Mouse (Mus musculus) CH12.LX (cell line): ENCODE results near the gene Traf5. TPM values are rescaled to one million over a fixed set of nuclear protein-coding genes. Genes with fewer than 3 reads are reported as not detected.

Source experiments
- DNase-seq: peaks from one replicate; pipeline ENCODE4 v3.0.0-alpha.2; 2013; ENCODE audit errors: extremely low read depth
- H3K27ac ChIP-seq: 2 replicates; pipeline ENCODE4 v1.5.1; 2012; ENCODE audit warnings: low read depth, mild to moderate bottlenecking, control low read depth, moderate library complexity; ENCODE audit not compliant: insufficient read depth
- H3K27me3 ChIP-seq: replicated peaks from 2 replicates; pipeline ENCODE3; 2012; ENCODE audit warnings: inconsistent platforms
- H3K36me3 ChIP-seq, 2 experiments: replicated peaks in 1 of 2; 2 replicates each; pipeline versions ENCODE3 to v1.6.1; 2012; ENCODE audit warnings: inconsistent platforms in 1 of 2, low read length in 1 of 2, mild to moderate bottlenecking in 1 of 2, mixed read lengths in 1 of 2, moderate library complexity in 1 of 2; ENCODE audit not compliant: control insufficient read depth in 1 of 2, insufficient read depth in 1 of 2
- H3K4me1 ChIP-seq, 2 experiments: 2 replicates each; pipeline ENCODE4 v1.6.1; 2012; ENCODE audit warnings: inconsistent platforms in 1 of 2, moderate library complexity in 1 of 2; ENCODE audit not compliant: insufficient read depth in 2 of 2, control insufficient read depth in 1 of 2
- H3K4me2 ChIP-seq: 2 replicates; pipeline ENCODE4 v1.6.1; 2012; ENCODE audit warnings: low read depth, mild to moderate bottlenecking, control low read depth; ENCODE audit not compliant: poor library complexity, insufficient read depth, severe bottlenecking
- H3K4me3 ChIP-seq, 3 experiments: fragments of 150-350 bp in 1 of 3; sonication (generic) in 1 of 3; replicated peaks in 1 of 3; 2 replicates each; pipeline versions ENCODE3 to v1.5.1; 2011 to 2012; ENCODE audit warnings: low read depth in 2 of 3, low read length in 2 of 3, mild to moderate bottlenecking in 2 of 3, moderate library complexity in 2 of 3, control low read depth in 1 of 3, improper control_type of control experiment in 1 of 3, inconsistent platforms in 1 of 3, mixed read lengths in 1 of 3; ENCODE audit not compliant: poor library complexity in 1 of 3
- H3K79me2 ChIP-seq: replicated peaks from 2 replicates; pipeline ENCODE4 v1.6.1; 2012; ENCODE audit warnings: mild to moderate bottlenecking, moderate library complexity; ENCODE audit not compliant: control insufficient read depth, poor library complexity, insufficient read depth, severe bottlenecking; ENCODE audit errors: extremely low read depth
- H3K9ac ChIP-seq: 2 replicates; pipeline ENCODE4 v1.6.1; 2012; ENCODE audit warnings: low read depth, mild to moderate bottlenecking, control low read depth, moderate library complexity; ENCODE audit not compliant: insufficient read depth
- H3K9me3 ChIP-seq: replicated peaks from 2 replicates; pipeline ENCODE3; 2012; ENCODE audit warnings: low read length, inconsistent platforms, mixed read lengths
- BHLHE40 ChIP-seq: IDR thresholded peaks from 2 replicates; pipeline ENCODE4 v1.6.1; 2011; ENCODE audit warnings: mild to moderate bottlenecking, low read depth, low read length, improper control_type of control experiment
- CHD1 ChIP-seq: IDR thresholded peaks from 2 replicates; pipeline ENCODE4 v1.6.1; 2012; ENCODE audit warnings: low read depth, low read length, improper control_type of control experiment, inconsistent platforms
- E2F4 ChIP-seq: IDR thresholded peaks from 2 replicates; pipeline ENCODE4 v1.6.1; 2011; ENCODE audit warnings: low read depth, low read length, improper control_type of control experiment; ENCODE audit not compliant: insufficient replicate concordance
- ELF1 ChIP-seq: IDR thresholded peaks from 2 replicates; pipeline ENCODE4 v1.6.1; 2014; ENCODE audit warnings: low read depth, mild to moderate bottlenecking, inconsistent platforms, low read length, improper control_type of control experiment
- EP300 ChIP-seq: IDR thresholded peaks from 2 replicates; pipeline ENCODE4 v1.6.1; 2011; ENCODE audit warnings: low read length, improper control_type of control experiment
- HCFC1 ChIP-seq: IDR thresholded peaks from 2 replicates; pipeline ENCODE4 v1.6.1; 2012; ENCODE audit warnings: low read depth, mild to moderate bottlenecking, inconsistent platforms, low read length, improper control_type of control experiment
- JUND ChIP-seq: conservative IDR thresholded peaks from 2 replicates; pipeline ENCODE4 v1.6.1; 2011; ENCODE audit warnings: low read depth, low read length, improper control_type of control experiment
- KAT2A ChIP-seq: IDR thresholded peaks from 2 replicates; pipeline ENCODE4 v1.6.1; 2012; ENCODE audit warnings: low read length, improper control_type of control experiment, inconsistent platforms; ENCODE audit not compliant: insufficient replicate concordance
- MAFK ChIP-seq: IDR thresholded peaks from 2 replicates; pipeline ENCODE4 v1.6.1; 2011; ENCODE audit warnings: low read length, improper control_type of control experiment; ENCODE audit not compliant: insufficient replicate concordance
- MAX ChIP-seq: IDR thresholded peaks from 2 replicates; pipeline ENCODE4 v1.6.1; 2011; ENCODE audit warnings: low read length, improper control_type of control experiment
- MAZ ChIP-seq: IDR thresholded peaks from 2 replicates; pipeline ENCODE4 v1.6.1; 2012; ENCODE audit warnings: low read depth, mild to moderate bottlenecking, inconsistent platforms, low read length, improper control_type of control experiment, moderate library complexity
- MYC ChIP-seq: IDR thresholded peaks from 2 replicates; pipeline ENCODE4 v1.6.1; 2011; ENCODE audit warnings: low read depth, mild to moderate bottlenecking, improper control_type of control experiment, low read length
- NELFE ChIP-seq: IDR thresholded peaks from 2 replicates; pipeline ENCODE4 v1.6.1; 2011; ENCODE audit warnings: low read depth, low read length, improper control_type of control experiment
- PAX5 ChIP-seq: IDR thresholded peaks from 2 replicates; pipeline ENCODE4 v1.6.1; 2012; ENCODE audit warnings: low read length, inconsistent platforms, mixed read lengths
- POLR2A ChIP-seq: IDR thresholded peaks from 2 replicates; pipeline ENCODE4 v1.6.1; 2011; ENCODE audit warnings: low read depth, mild to moderate bottlenecking, improper control_type of control experiment, low read length
- POLR2AphosphoS2 ChIP-seq: IDR thresholded peaks from 2 replicates; pipeline ENCODE4 v1.6.1; 2011; ENCODE audit warnings: low read depth, low read length, improper control_type of control experiment
- RAD21 ChIP-seq: IDR thresholded peaks from 2 replicates; pipeline ENCODE4 v1.6.1; 2011; ENCODE audit warnings: low read depth, mild to moderate bottlenecking, low read length, improper control_type of control experiment, moderate library complexity
- SIN3A ChIP-seq: IDR thresholded peaks from 2 replicates; pipeline ENCODE4 v1.6.1; 2012; ENCODE audit warnings: low read length, improper control_type of control experiment, inconsistent platforms
- USF1 ChIP-seq: IDR thresholded peaks from 2 replicates; pipeline ENCODE4 v1.6.1; 2014; ENCODE audit warnings: low read depth, mild to moderate bottlenecking, inconsistent platforms, low read length, improper control_type of control experiment
- USF2 ChIP-seq: conservative IDR thresholded peaks from 2 replicates; pipeline ENCODE4 v1.6.1; 2011; ENCODE audit warnings: low read depth, low read length, improper control_type of control experiment
- ZC3H11A ChIP-seq: IDR thresholded peaks from 2 replicates; pipeline ENCODE4 v1.6.1; 2012; ENCODE audit warnings: low read depth, mild to moderate bottlenecking, inconsistent platforms, low read length, improper control_type of control experiment
- ZKSCAN1 ChIP-seq: IDR thresholded peaks from 2 replicates; pipeline ENCODE4 v1.6.1; 2012; ENCODE audit warnings: low read depth, inconsistent platforms, low read length, improper control_type of control experiment, borderline replicate concordance
- ZNF384 ChIP-seq: IDR thresholded peaks from 2 replicates; pipeline ENCODE4 v1.6.1; 2012; ENCODE audit warnings: low read depth, low read length, improper control_type of control experiment, inconsistent platforms
- dilution Hi-C: fragments of 300-500 bp; cut with MboI; formaldehyde crosslinking; loops from 2 replicates; pipeline ENCODE4 v1.14.3; 2020; ENCODE audit warnings: low sequenced_read_pairs; ENCODE audit not compliant: extremely low pct_unique_long_range_greater_than_20kb, extremely low pct_ligation_motif_present
- in situ Hi-C: fragments of 300-500 bp; cut with MboI; formaldehyde crosslinking; loops from 3 replicates; pipeline ENCODE4 v1.14.3; 2019; ENCODE audit warnings: low sequenced_read_pairs, low pct_ligation_motif_present, low pct_unique_long_range_greater_than_20kb, mixed read lengths
- polyA plus RNA-seq: library from polyadenylated mRNA; unstranded; fragments of >175 nt; gene quantifications from 2 replicates; pipeline ENCODE4 v1.2.1, GENCODE M21; 2012; ENCODE audit warnings: low read depth; ENCODE audit not compliant: insufficient read length
- total RNA-seq, 2 experiments: library from RNA; depleted of rRNA; stranded (reverse); fragments of 300-350 nt in 1 of 2; fragments of >200 nt in 1 of 2; gene quantifications; 2 replicates each; pipeline ENCODE4 v1.2.3; 2012 to 2014

The Traf5 gene
- total and polyA plus RNA-seq, 3 experiments, result 21.3 to 38.7 (median 32.3) TPM

- Histone ChIP-seq H3K9me3 (no peaks in the 10 kb centered on the region), H3K79me2 (no peaks in the 10 kb centered on the region), H3K4me2 (no peak overlapping the region), H3K27ac (no peak overlapping the region), H3K36me3 (no peaks in the 10 kb centered on the region), H3K4me3 (no peak overlapping the region), H3K27me3 (no peaks in the 10 kb centered on the region), H3K4me1 (peaks cover 9 to 31% of the 10 kb centered on the region in 2 experiments; a peak in 3 of 4 replicates), H3K9ac (no peak overlapping the region)
- TF ChIP-seq ZKSCAN1 (no peak), NELFE (no peak), ZNF384 (no peak), HCFC1 (no peak), PAX5 (no peak), MAX (no peak), ELF1 (no peak), EP300 (no peak), MYC (no peak), SIN3A (no peak), KAT2A (no peak), POLR2A (no peak)
- dilution Hi-C loops (no loop called here), in situ Hi-C loops (no loop called here)
- no peak for DNase-seq
These were observed 137.3 kb downstream of the Traf5 start for GRCm38 (mm10) chr1:191955101-191955500.

GRCm38 (mm10) chr1:191952733-191953335 is 139.5 kb downstream of the Traf5 start:
- dilution Hi-C loops, result no loop called here
- peaks cover 17 to 41% of the 10 kb centered on the region in 2 experiments for H3K4me1 ChIP-seq
- no peaks in the 10 kb centered on the region for H3K79me2 ChIP-seq
- no peaks in the 10 kb centered on the region for H3K36me3 ChIP-seq
- no peak for TF ChIP-seq BHLHE40
- TF ChIP-seq JUND, result no peak
- no peak for TF ChIP-seq PAX5
- TF ChIP-seq POLR2AphosphoS2, result no peak
- TF ChIP-seq MAFK, result no peak
- TF ChIP-seq MAZ, result no peak
- no peak for TF ChIP-seq RAD21
- no peak for TF ChIP-seq HCFC1
- TF ChIP-seq USF1, result no peak
- no peak for TF ChIP-seq ELF1
- no peak for TF ChIP-seq KAT2A
- no peak for TF ChIP-seq USF2
- TF ChIP-seq E2F4, result no peak
- TF ChIP-seq ZC3H11A, result no peak
- no peak for TF ChIP-seq CHD1
- no peak overlapping the region for H3K4me3 ChIP-seq
- in situ Hi-C loops, result no loop called here
- no peaks in the 10 kb centered on the region for H3K27me3 ChIP-seq
- no peak overlapping the region for H3K27ac ChIP-seq
- no peak for DNase-seq
- H3K4me2 ChIP-seq, result no peak overlapping the region
- H3K9me3 ChIP-seq, result no peaks in the 10 kb centered on the region
- H3K9ac ChIP-seq, result no peak overlapping the region
